Mouse (Mus musculus): ENCODE measurements around the gene Tpx2.
A peak's percentile ranks its signal among the peaks of the same experiment; 100 is the strongest.

Tpx2 gene

GRCm38 (mm10) chr2:152847815-152848302, at the start of gene Tpx2:
Gene Tpx2 (plus strand): TSS chr2:152847964.
- DNase-seq (ENCODE audit: low spot score) = peak; percentile 99

GRCm38 (mm10) chr2:152799954-152800761, 47.6 kb upstream of the Tpx2 start:
- DNase-seq (ENCODE audit: low spot score) = no peak

- DNase-seq (ENCODE audit: low spot score) = no peak
Observed at GRCm38 (mm10) chr2:152800762-152801113, 47.0 kb upstream of the Tpx2 start.

GRCm38 (mm10) chr2:152802303-152802702, 45.5 kb upstream of the Tpx2 start:
- no peak for DNase-seq (ENCODE audit: low spot score)

- no peak for DNase-seq (ENCODE audit: low spot score)
Observed at GRCm38 (mm10) chr2:152803081-152803480, 44.7 kb upstream of the Tpx2 start.

DNA sequence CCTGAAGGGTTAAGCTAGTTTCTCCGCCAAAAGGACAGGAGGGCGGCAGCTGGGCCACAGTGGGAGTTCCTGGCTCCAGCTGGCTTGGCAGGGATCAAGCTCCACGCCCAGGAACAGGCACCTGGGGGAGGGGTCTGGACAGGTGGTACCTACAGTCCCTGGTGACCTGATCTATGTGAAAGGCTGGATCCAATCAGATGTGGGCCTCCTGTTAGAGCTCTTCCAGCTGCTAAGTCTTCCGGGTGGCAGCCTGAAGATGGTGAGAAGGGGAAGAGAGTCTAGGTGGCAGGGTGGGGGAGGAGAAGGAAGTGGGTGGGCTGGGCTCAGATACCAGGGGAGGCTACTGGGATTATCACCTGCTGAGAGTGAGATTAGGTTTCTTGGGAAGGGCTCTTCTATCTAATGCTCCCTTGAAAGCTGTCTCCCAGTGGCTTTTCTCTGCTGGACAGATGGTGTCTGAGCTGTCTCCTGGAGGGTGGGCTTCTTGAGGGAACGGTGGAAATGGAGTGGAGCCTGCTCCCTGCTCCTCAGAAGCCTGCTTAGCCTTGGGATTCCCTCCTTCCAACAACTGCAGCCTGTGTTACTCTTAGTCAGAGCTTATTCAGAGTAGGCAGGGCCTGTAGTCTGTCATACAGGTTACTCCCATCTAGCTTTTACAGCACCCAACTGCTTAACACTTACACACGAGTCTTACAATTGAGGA, 43.2 kb upstream of the Tpx2 start:
- DNase-seq (ENCODE audit: low spot score) = no peak

- no peak for DNase-seq (ENCODE audit: low spot score)
Observed at GRCm38 (mm10) chr2:152805111-152805490, 42.7 kb upstream of the Tpx2 start.

- no peak for DNase-seq (ENCODE audit: low spot score)
Observed at GRCm38 (mm10) chr2:152806037-152806436, 41.7 kb upstream of the Tpx2 start.

DNA sequence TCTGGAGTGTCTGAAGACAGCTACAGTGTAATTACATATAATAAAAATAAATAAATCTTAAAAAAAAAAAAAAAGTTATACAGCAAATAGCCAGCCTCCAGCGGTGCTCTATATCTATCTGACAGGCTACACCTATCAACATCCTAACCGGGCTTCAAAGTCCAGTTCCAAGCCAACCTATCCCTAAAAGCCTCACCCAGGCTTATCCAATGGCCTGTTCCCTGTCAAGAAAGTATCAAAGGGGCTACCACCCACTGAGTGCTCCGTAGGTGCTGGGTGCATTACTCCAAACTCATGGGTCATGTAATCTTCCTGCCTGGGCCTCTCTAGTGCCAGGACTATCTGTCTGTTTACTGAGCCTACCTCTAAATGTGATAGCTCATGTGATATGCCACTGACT, 39.6 kb upstream of the Tpx2 start:
- DNase-seq (ENCODE audit: low spot score) = no peak

DNA sequence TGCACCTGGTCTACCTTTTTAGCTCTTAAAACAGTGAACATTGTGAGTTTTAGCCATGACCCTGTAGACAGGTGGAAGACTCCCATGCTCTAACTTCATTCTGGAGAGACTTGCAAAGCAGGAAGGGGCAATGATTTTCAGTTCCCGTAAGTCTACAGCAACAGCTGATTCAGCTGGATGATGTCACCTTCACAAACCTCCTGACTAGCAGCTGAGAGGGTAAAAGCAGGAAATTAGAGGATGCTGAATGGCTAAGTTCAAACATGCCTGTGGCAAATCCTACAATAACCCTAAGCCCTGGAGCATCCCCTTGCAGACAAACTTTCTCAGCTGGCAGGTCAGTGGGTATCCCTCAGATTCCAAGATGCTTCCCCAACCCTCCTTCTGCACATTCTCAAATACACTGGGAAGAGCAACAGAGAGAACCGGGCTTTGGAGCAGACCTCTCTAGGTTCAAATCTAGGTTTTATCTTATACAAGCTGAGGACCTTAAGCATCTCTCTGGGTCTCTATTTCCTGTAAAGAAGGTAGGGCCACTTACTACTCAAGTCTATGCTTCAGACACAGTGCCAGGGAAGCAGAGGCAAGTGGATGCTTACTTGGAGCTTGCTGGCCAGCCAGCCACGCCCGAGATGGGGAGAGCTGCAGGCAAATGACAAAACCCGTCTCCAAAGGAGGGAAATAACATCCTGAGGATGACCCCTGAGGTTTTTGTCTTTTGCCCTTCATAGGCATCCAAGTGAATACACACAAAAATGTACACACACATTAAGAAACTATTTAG, 37.4 kb upstream of the Tpx2 start:
- DNase-seq (ENCODE audit: low spot score) = no peak

DNA sequence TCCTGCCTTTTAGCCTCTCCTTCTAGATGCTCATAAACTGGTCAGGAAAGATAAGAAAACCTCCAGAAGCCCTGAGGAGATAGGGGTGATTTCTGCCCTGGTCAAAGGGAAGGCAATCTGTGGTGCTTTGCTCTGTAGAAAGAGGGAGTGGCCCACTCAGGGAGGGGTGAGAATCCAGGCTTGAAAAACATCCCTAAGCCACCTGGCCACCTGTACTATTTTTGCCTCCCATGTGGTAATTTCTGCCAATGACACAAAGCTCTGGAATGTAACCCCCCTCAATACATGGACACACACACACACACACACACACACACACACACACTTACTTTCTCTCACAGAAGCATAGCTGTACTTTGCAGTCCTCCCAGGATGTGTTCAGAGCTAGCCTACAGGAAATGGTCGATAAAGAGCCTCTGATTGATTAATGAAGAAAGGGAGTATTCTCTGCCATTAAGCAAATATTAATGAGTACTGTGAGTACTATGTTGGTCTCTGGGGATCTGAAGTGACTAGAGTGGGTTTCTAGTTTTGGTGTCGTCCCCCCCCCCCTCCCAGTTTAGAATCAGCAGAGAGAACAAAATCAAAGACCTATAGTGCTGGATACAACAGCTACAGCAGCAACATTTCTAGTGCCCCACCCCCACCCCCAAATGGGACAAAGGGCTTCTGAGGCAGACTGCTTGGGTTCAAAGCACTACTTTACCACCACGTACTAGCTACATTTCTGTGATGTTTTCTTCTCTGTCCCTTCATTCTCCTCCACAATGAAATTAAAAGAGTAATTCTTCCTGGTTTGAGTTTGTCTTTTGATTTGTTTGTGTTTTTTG, 36.2 kb upstream of the Tpx2 start:
- DNase-seq (ENCODE audit: low spot score) = no peak

- no peak for DNase-seq (ENCODE audit: low spot score)
Observed at GRCm38 (mm10) chr2:152813232-152813631, 34.5 kb upstream of the Tpx2 start.

- no peak for DNase-seq (ENCODE audit: low spot score)
Observed at GRCm38 (mm10) chr2:152814213-152814874, 33.4 kb upstream of the Tpx2 start.

- no peak for DNase-seq (ENCODE audit: low spot score)
Observed at GRCm38 (mm10) chr2:152815879-152816656, 31.7 kb upstream of the Tpx2 start.

GRCm38 (mm10) chr2:152816657-152817348, 31.0 kb upstream of the Tpx2 start:
- no peak for DNase-seq (ENCODE audit: low spot score)

DNA sequence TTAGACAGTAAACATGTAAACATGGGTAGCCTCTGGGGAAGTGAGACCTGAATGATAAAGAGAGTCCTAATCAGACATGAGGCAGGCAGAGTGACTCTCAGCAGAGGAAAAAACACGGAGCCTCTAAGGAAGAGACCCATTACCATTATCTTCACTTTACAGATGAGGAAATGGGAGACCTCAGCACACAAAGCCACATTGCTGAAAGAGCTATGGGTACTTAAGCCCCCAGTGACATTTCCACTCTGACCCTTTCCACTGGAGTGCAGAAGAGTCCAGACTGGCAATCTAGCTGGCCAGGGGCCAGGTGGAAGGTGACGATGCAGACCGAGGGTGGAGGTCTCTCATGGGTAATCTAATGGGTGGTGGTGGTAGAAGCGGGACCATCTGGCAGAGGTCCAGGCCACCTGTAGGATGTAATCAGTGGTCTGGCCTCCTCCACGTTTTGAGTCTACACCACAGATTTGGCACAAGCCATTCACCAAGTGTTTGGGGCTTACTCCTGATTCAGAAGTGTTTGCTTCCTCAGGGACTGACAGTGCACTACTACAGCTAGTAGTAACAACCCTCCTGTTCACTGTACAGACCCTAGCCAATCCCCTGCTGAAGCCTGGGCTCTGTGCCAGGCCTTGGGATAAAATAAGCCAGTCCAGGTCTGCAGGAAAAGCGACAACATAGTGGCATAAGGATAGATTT, 30.0 kb upstream of the Tpx2 start:
- no peak for DNase-seq (ENCODE audit: low spot score)

DNA sequence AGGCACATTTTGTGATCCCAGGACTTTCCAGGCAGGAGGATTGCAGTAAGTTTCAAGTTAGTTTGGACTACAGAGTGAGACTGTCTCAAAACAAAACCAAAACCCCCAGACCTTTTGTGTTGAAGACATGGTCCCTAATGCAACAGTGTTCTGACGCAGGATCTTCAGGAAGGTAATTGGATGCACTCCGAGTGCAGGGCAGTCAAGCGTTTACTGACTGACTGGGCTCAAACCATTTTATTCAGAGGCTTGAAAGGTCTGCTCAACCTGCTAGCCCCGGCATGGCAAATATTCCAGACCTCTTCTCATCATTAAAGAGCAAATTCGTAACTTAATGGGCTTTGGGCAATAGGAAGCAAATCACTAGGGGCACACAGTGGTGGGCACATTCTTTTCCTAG, 29.1 kb upstream of the Tpx2 start:
- DNase-seq (ENCODE audit: low spot score) = no peak

GRCm38 (mm10) chr2:152819097-152819624, 28.6 kb upstream of the Tpx2 start:
- no peak for DNase-seq (ENCODE audit: low spot score)

DNA sequence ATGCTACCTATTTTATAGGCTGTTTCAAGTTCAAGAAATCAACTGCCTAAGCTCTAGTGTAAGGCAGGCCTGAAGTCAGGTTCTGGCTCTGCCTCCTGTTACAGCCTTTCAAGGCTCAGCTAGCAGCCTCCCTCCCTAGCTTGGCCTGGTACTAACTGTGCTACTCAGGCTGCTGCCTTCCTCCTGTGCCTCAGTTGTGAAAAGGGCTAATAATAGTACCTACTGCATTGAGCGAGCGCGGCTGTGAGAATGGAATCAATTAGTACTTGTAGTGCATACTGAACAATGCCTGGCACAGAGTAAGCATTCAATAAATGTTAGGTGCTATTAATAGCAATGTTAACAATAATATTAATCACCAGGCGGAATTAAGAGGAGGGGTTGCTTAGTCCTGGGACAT, 27.8 kb upstream of the Tpx2 start:
- no peak for DNase-seq (ENCODE audit: low spot score)
